Mouse (Mus musculus): ENCODE measurements around the gene Brpf1. TPM values are rescaled to one million over a fixed set of nuclear protein-coding genes. Genes with fewer than 3 reads are reported as not detected.

The Brpf1 gene
- total RNA-seq (2021): 10 to 100 TPM; 36.3 to 39.4 TPM

DNA sequence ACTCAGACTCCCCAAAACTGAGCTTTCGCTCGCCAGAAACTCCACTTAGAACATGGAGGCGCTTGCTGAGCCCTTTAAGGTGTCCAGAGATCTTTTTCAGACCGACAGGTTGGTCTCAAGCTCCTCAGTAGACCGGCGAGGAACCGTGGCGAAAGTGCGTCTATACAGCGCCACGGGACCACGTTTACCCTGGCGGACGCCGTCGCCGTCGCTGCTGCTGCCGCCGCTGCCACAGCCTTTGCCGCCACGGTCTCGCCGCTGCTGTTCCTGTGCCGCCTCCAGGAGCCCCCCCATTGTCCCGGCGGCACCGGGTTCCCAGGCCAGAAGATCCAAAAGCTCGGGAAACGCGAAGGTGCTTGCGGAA lies at the start of gene Brpf1:
Gene Brpf1 (plus strand): TSS at position 152 of the 364 bp plus-strand sequence.
- DNase-seq: no peak

DNA sequence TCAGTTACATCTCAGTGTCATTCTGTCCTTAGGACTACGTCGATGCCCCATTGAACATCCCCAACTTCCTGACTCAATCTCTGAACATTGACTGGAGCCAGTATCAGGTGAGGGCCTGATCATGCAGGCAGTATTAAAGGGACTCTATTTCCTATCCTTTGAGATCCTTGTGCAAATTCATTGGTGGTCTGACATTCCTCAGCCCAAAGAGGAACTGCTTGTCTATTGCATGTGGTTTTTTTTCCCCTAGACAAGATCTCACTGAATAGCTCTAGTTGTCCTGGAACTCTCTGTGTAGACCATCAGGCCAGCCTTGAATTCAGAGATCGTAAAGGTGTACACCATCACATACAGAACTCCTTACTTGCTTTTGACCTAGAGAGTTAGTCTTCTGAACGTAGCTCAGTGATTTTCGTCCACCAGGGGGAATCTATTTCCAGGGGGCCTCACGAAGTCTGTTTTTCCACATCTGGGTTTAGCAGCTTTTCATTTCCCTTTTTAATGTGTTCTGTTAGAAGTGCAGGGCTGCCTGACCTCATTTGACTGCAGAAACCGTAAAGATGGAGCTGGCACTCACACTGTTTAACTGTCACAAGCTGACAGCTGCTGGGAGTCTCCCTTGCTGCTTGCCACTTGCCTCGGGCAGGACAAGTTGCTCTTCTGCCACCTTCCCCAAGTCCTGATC lies 45.6 kb upstream of the Brpf1 start:
- no peak for DNase-seq

- no peak for DNase-seq
Measured at GRCm38 (mm10) chr6:113263531-113263930, 43.4 kb upstream of the Brpf1 start.

- DNase-seq: no peak
Measured at GRCm38 (mm10) chr6:113264429-113264828, 42.5 kb upstream of the Brpf1 start.

- DNase-seq: no peak
Measured at GRCm38 (mm10) chr6:113266996-113267655, 39.8 kb upstream of the Brpf1 start.

GRCm38 (mm10) chr6:113267988-113268387 lies 38.9 kb upstream of the Brpf1 start:
- no peak for DNase-seq

- DNase-seq: no peak
Measured at GRCm38 (mm10) chr6:113272365-113272764, 34.6 kb upstream of the Brpf1 start.

GRCm38 (mm10) chr6:113276846-113277245 lies 30.1 kb upstream of the Brpf1 start:
- peak; percentile 27 to 32 for DNase-seq

DNA sequence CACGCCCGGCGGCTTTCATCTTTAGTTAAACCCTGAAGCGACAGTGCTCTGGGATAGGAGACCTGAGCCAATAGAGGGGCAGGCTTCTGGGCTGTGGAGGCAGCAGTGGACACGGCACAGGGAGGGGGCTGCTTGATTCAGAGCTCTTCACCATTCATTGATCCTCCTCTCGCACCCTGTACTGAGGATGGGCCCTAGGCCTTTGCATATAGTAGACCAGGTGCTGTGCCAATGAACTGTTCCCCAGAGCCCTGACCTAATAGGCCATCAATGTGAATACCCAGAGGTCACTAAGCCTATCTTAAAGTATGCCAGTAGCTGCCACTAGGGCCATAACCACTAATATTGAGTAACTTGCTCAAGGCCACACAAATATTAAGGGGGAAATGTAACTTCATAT lies 25.3 kb upstream of the Brpf1 start:
- no peak for DNase-seq

DNA sequence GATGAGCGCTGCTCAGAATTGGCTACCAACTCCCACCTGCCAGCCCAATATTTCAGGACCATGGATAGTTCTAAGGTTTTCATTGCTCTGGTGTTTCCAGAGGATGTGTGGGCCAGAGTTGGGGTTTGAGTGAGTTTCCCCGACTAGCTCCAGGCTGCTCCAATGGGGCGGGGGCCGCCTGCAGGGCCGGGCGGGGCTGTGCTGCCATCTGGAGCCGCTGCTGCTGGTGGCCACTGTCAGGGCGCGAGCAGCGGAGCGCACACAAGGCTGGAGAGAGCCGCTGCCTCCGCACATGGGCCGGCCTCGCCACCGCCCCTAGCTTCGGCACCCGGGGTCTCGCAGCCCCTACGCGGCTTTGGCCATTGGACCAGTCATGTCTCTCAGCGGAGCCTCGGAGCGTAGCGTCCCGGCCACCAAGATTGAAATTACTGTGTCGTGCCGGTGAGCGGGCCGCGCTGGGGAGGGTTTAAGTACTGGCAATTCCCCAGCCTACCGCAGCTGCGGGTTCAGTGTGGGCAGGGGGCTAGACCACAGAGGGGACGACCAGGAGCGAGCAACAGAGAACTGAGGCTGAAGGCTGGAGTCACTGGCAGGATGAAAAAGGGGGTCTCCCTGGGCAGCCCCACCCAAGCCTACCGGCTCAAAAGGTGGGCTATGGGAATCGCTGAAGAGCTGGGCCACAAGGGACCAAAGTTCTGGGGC lies 24.7 kb upstream of the Brpf1 start, which contains the start of gene Cpne9:
Gene Cpne9 (plus strand): TSS at position 207 of the 702 bp plus-strand sequence.
- DNase-seq: no peak

DNA sequence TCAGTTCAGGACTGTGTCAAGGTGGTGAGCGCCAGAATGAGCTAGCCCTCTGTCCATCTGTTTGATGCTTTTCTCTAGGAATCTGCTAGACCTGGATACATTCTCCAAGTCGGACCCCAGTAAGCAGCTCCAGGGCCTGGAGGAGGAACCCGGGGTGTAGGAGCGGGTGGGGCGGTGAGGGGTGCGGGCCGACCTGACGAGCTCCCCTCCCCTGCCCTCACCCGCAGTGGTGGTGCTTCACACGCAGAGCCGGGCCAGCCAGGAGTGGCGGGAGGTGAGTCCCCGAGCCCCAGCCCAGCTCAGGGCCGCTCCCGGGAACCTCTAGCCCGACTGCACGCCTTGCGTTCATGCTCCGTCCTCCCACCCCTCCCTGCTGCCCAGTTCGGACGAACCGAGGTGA lies 24.0 kb upstream of the Brpf1 start:
- no peak for DNase-seq

GRCm38 (mm10) chr6:113283500-113283899 lies 23.4 kb upstream of the Brpf1 start:
- no peak for DNase-seq

GRCm38 (mm10) chr6:113284931-113285330 lies 22.0 kb upstream of the Brpf1 start:
- no peak for DNase-seq

DNA sequence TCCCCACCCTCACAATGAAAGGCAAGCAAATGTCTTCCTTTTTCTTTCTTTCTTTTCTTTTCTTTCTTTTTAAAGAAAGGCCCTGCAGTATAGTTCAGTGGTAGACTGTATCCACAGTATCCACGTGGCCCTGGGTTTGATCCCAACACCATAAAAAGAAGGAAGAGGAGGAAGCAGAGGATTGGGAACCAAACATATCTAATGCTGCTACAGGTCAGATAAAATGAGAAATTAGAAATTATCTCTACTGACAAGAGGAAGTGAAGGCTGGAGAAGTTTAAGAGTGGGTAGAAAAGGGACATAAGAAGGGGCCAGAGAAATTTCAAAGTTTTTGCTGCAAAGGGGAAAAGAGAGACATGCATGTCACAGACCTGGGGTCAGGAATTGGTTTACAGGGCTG lies 20.6 kb upstream of the Brpf1 start:
- DNase-seq: no peak

DNA sequence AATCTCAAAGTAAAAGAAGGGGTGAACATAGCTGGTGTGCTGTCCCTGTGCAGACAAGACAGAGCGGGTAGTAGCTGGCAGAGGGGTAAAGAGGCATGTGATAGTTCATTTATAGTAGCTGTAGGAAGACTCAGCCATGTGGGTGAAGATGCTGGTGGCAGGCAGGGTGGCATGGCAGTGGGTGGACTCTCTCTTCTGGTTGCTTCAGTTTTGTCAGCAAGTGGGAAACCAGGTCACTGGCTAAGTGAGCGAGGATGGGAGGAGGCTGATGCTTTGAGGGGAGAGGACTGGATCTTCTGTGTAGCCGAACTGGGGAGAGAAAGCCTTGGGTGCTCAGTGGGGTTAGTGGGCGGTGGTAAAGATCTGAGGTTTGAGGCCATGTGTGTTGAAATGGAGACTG lies 19.7 kb upstream of the Brpf1 start:
- DNase-seq: no peak

GRCm38 (mm10) chr6:113289346-113289745 lies 17.6 kb upstream of the Brpf1 start:
- no peak for DNase-seq

- DNase-seq: no peak
Measured at GRCm38 (mm10) chr6:113290346-113290745, 16.6 kb upstream of the Brpf1 start.

DNA sequence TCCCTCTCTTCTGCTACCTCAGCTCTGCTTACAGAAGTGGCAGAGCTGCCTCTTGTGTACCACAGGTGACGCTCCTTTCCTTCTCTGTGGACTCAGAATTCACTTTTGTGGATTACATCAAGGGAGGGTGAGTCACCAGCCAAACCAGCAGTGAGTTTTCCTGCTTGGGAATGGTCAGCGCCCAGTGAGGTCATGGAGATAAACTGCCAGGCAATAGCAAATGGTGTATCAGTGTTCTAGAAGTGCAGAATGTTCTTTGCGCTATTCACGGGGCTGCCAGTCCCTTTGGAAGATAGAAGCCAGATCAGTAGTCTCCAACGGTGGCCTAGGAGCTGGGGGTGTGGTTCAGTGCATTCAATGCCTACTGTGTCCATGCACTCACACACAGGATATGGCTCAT lies 14.0 kb upstream of the Brpf1 start:
- no peak for DNase-seq

- no peak for DNase-seq
Measured at GRCm38 (mm10) chr6:113296046-113296445, 10.9 kb upstream of the Brpf1 start.

DNA sequence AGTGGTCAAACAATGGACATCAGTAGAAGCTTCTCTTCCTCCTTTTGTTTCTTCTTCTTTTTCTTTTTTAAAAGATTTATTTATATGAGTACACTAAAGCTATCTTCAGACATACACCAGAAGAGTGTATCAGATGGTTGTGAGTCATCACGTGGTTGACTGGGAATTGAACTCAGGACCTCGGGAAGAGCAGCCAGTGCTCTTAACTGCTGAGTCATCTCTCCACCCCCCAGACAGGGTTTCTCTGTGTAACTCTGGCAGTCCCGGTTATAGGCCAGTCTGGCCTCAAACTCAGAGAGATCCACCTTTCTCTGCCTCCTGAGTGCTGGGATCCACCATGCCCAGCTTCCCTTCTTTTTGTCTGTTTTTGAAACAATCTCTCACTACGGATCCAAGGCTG lies 10.3 kb upstream of the Brpf1 start:
- DNase-seq: no peak

DNA sequence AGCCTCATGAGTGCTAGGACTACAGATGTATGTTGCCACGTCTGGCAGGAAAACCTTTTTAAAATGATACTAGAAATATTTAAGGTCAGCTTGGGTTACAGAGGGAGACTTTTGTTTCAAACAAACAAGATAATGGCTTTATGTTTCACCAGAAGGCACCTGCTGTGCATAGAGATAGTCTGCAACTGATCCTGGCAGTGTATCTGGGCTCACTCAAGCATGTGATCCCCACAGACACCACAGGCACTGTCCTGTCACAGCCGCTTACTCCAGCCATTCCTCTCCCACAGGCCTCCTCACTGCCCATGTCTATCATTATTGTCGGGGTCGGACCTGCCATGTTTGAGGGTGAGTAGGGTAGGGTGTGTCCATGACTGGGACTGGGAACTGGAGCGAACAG lies 5.6 kb upstream of the Brpf1 start:
- no peak for DNase-seq

DNA sequence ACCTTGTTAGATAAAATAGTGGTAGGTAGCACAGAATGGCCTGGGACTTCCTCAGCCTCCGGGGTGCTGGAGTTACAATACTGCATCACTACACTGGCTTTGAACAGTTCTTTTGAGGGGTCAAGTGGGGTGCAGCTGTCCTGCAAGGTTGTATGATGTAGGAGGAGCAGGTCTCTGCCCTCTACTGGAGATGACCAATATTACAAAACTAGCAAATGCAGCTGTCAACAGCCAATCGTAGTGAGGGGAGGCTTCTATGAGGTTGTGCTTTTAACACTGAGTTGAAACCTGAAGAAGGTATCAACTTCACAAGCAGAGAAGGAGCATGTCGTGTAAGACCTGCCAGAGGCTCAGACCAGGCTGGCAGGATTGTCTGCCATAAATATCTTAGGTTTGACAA lies 4.7 kb upstream of the Brpf1 start:
- no peak for DNase-seq

DNA sequence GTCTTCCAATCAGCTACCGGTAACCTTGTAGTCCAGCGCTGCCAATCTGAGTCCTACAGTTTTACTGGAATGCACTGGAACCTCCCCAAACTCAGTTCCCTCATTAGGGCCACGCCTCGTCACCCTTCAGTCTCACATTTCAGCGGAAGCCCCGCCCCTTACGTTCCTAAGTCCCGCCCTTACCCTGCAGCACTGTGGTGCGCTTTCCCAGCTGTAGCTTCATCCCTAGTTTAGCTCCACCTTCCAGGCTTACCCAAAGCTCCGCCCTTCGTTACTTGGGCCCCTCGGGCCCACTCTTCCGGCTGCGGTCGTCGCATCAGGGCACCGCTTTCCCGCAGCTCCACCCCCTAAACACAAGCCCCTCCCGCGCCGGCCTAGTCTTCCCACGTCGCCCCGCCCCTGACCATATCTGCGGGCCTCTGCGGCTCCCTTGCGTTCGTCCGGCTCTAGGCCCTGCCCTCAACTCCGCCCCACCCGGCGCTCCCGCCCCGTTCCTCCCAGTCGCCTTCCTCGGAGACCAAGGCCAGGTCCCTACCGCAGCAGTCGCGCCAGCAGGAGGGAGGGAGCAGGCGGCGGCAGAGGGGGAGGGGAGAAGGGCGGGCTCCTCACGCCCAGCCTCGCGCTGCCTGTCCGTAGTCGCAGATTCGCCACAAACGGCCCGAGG lies 483 bp upstream of the Brpf1 start:
- DNase-seq: peak; percentile 99 to 100

All from layer of hippocampus, postnatal 36 days (tissue).